Mouse (Mus musculus): ENCODE measurements around the gene Trarg1. TPM values are rescaled to one million over a fixed set of nuclear protein-coding genes. Genes with fewer than 3 reads are reported as not detected.
"Not testable (repeated sequence)": the region's sequence is repeated elsewhere in the genome, so short reads cannot be mapped to it uniquely, and the experiment has no call there.

Trarg1 gene
- not detected in 2 replicates for polyA plus RNA-seq (2012)

DNA sequence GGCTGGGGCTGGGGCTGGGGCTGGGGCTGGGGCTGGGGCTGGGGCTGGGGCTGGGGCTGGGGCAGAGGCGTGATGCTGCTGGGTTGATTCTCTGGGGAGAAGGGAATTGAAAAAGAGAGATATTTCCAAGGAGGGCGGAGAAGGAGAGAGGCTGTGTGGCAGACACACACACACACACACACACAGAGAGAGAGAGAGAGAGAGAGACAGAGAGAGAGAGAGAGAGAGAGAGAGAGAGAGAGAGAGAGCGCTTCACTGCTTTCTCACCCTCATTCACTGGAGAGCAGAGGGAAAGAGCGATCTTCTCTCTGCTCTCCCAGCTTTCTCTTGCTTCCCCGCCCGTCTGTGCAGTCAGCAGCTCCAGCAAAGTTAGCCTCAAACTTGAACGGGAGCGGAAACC, at the start of gene Trarg1:
Gene Trarg1 (plus strand): TSS at position 301 of the 400 bp plus-strand sequence.
- H3K9me3 ChIP-seq (ENCODE audit: control insufficient read depth, low read length); H3K4me3 ChIP-seq (replicated peaks); H3K27me3 ChIP-seq (ENCODE audit: control insufficient read depth); H3K4me1 ChIP-seq (ENCODE audit: control insufficient read depth); H3K36me3 ChIP-seq (ENCODE audit: control insufficient read depth): not testable (repeated sequence)

DNA sequence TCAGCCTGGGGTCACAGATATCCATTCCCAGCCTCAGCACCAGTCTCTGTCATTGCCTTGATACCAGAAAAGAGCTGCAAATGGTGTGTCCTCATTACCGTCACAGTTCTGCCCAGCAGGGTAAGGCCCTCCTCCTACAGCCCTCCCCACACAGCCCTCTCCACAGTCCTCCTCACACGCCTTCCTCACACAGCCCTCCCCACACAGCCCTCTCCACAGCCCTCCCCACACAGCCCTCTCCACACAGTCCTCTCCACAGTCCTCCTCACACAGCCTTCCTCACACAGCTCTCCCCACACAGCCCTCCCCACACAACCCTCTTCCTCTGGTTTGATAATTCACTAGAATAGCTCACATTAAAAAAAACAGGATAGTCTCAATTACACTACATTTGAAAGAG, 49.6 kb upstream of the Trarg1 start:
- TF ChIP-seq GATA1 (IDR thresholded peaks at IDR 0.05; ENCODE audit: low read length) (no peak), TAL1 (IDR thresholded peaks at IDR 0.05; ENCODE audit: low read length) (no peak)
- no peaks in the 10 kb centered on the region; the same call in 1 of the 2 replicates for H3K27me3 ChIP-seq (ENCODE audit: control insufficient read depth)
- H3K36me3 ChIP-seq (ENCODE audit: control insufficient read depth): no peaks in the 10 kb centered on the region
- H3K9me3 ChIP-seq (ENCODE audit: control insufficient read depth, low read length): no peaks in the 10 kb centered on the region
- no peaks in the 10 kb centered on the region for H3K4me1 ChIP-seq (ENCODE audit: control insufficient read depth)
- no peak overlapping the region for H3K4me3 ChIP-seq (replicated peaks)

DNA sequence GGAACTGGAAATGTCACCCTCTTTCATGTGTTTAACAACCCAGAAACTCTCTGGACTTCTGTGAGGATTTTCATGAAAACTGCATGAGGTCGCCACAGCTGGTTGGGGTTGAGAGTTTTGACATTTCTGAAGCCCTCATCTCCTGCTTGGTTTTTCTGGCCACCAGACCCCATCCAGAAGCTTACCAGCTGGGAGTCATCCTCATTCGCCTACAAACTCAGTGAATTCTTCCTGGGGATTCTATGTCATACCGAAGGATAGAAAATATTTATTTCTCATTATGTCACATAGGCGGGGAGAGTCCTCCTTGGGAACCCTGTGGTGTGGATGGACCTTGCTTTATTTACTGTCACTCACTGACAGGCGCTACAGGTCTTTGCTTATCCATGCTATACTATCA, 49.1 kb upstream of the Trarg1 start:
- Histone ChIP-seq H3K36me3 (ENCODE audit: control insufficient read depth) (no peaks in the 10 kb centered on the region), H3K4me1 (ENCODE audit: control insufficient read depth) (no peaks in the 10 kb centered on the region), H3K9me3 (ENCODE audit: control insufficient read depth, low read length) (no peaks in the 10 kb centered on the region), H3K4me3 (replicated peaks) (no peak overlapping the region), H3K27me3 (ENCODE audit: control insufficient read depth) (no peaks in the 10 kb centered on the region)
- no peak for TF ChIP-seq GATA1 (IDR thresholded peaks at IDR 0.05; ENCODE audit: low read length)

DNA sequence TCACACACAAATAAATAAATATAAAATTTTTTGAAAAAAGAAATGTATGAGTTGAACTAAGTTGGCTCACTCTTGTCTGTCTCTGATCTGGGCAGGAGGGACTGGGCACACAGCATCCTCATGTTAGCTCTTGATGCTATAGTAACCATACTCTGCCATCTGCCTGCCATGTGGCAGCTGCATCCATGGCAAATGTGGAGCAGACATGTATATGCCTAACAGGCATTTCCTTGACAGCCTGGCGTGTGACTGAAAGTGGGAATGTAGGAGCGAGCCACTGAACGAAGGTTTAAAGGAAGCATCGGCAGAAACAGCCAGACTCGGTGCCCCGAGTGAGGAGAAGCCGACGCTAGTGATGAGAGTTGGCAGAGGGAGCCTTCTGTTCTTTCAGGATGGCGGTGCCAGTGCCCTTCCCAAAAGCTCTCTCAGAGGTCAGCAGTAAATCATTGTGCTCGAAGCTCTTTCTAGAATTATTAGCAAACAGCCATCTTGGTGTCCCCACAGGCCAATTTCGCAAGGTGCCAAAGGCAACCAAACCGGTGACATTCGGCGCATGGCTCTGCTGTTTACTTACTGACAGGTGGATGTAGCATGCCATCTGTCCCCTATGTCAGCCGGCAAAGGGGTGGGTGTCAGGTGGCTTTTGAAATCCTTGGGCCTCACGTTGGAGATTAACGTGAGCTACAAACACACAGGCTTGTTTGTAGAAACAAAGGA, 40.2 kb upstream of the Trarg1 start:
- Histone ChIP-seq H3K36me3 (ENCODE audit: control insufficient read depth) (no peaks in the 10 kb centered on the region), H3K27me3 (ENCODE audit: control insufficient read depth) (peaks cover 1% of the 10 kb centered on the region), H3K9me3 (ENCODE audit: control insufficient read depth, low read length) (no peaks in the 10 kb centered on the region), H3K4me3 (replicated peaks) (no peak overlapping the region), H3K4me1 (ENCODE audit: control insufficient read depth) (no peaks in the 10 kb centered on the region)
- TF ChIP-seq TAL1 (IDR thresholded peaks at IDR 0.05; ENCODE audit: low read length): no peak
- no peak for TF ChIP-seq GATA1 (IDR thresholded peaks at IDR 0.05; ENCODE audit: low read length)

DNA sequence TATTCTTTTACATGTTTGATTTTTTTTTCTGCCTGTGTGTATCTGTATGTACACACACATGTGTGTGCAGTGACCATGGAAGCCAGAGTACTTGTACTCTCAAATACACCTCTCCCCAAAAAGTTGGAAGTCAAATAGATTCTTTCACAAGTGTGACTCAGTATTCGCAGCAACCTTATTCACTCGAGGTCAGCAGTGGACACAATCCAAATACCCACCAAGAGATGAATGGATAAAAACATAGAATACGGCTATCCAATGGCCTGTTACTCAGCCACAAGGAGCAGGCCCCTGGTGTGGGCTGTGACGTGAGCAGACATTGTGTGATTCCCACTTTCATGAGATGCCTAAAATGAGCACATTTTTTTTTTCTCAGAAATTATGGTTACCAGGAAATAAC, 39.4 kb upstream of the Trarg1 start:
- peaks cover 10% of the 10 kb centered on the region for H3K27me3 ChIP-seq (ENCODE audit: control insufficient read depth)
- TF ChIP-seq GATA1 (IDR thresholded peaks at IDR 0.05; ENCODE audit: low read length): no peak
- TF ChIP-seq TAL1 (IDR thresholded peaks at IDR 0.05; ENCODE audit: low read length): no peak

DNA sequence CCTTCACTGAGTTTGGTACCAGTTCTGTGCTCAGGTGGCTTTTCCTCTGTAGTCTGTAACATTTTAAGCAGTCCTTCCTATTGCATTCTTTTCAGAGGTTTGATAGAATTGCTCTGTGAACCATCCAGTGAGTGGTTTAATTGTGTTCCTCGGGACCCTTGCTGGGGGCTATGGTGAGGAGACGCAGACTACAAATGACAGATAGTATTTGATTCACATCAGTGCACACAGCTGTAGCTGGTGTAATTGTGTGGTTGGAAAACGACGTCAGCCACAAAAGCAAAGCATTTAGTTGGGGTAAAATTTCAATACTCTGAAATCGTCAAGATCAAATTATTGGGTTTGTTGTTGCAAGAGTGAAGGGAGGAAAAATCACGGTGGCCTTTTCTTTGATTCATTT, 35.4 kb upstream of the Trarg1 start:
- Histone ChIP-seq H3K9me3 (ENCODE audit: control insufficient read depth, low read length) (no peaks in the 10 kb centered on the region), H3K4me3 (replicated peaks) (no peak overlapping the region), H3K36me3 (ENCODE audit: control insufficient read depth) (no peaks in the 10 kb centered on the region), H3K4me1 (ENCODE audit: control insufficient read depth) (no peaks in the 10 kb centered on the region), H3K27me3 (ENCODE audit: control insufficient read depth) (peaks cover 29% of the 10 kb centered on the region)
- TF ChIP-seq TAL1 (IDR thresholded peaks at IDR 0.05; ENCODE audit: low read length) (no peak), GATA1 (IDR thresholded peaks at IDR 0.05; ENCODE audit: low read length) (no peak)

More for the DNA sequence above, 39.4 kb upstream of the Trarg1 start:
- Histone ChIP-seq H3K9me3 (ENCODE audit: control insufficient read depth, low read length) (no peaks in the 10 kb centered on the region), H3K36me3 (ENCODE audit: control insufficient read depth) (no peaks in the 10 kb centered on the region), H3K4me3 (replicated peaks) (no peak overlapping the region), H3K4me1 (ENCODE audit: control insufficient read depth) (no peaks in the 10 kb centered on the region)

DNA sequence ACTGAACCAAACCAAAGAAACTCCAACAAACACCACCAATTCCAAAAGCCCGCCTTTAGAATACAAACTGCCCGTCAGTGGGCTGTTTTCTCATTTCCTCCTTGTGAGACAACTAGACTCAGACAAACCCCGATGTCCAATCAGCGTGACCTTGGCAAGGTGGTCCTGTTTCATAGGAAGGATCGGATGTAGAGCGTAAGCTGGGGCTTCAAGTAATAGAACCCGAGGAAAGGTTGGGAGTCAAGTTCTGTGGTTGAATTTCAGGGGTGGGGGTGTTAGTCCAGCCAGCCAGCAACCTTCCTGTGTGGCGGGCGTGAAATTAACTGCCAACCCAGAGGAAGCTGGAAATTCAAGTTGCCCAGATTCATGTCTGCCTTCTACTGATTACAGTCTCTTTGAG, 34.6 kb upstream of the Trarg1 start:
- TF ChIP-seq GATA1 (IDR thresholded peaks at IDR 0.05; ENCODE audit: low read length) (no peak), TAL1 (IDR thresholded peaks at IDR 0.05; ENCODE audit: low read length) (no peak)
- Histone ChIP-seq H3K4me3 (replicated peaks) (no peak overlapping the region), H3K4me1 (ENCODE audit: control insufficient read depth) (no peaks in the 10 kb centered on the region), H3K27me3 (ENCODE audit: control insufficient read depth) (peaks cover 29% of the 10 kb centered on the region), H3K36me3 (ENCODE audit: control insufficient read depth) (no peaks in the 10 kb centered on the region), H3K9me3 (ENCODE audit: control insufficient read depth, low read length) (no peaks in the 10 kb centered on the region)

DNA sequence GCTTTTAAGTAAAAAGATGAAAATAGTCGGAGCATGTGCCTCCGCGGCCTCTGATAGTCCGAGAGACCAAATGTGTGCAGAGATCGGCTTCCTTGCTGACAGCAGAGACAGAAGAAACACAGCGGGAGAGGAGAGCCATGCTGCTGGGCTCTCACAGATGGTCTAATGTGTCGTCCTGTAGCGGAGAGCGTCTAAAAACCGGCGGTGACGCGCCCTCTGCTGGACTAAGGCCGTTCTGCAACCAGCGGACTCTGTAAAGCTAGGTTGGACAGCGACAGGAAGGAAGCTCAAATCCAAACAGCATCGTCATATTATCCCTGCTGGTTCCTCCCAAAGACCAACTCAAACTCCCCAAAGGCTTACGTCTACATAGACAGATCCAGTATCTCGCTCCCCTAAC, 33.7 kb upstream of the Trarg1 start:
- Histone ChIP-seq H3K9me3 (ENCODE audit: control insufficient read depth, low read length) (no peaks in the 10 kb centered on the region), H3K4me1 (ENCODE audit: control insufficient read depth) (no peaks in the 10 kb centered on the region), H3K4me3 (replicated peaks) (no peak overlapping the region), H3K27me3 (ENCODE audit: control insufficient read depth) (peaks cover 29% of the 10 kb centered on the region), H3K36me3 (ENCODE audit: control insufficient read depth) (no peaks in the 10 kb centered on the region)
- TF ChIP-seq GATA1 (IDR thresholded peaks at IDR 0.05; ENCODE audit: low read length): no peak
- no peak for TF ChIP-seq TAL1 (IDR thresholded peaks at IDR 0.05; ENCODE audit: low read length)

DNA sequence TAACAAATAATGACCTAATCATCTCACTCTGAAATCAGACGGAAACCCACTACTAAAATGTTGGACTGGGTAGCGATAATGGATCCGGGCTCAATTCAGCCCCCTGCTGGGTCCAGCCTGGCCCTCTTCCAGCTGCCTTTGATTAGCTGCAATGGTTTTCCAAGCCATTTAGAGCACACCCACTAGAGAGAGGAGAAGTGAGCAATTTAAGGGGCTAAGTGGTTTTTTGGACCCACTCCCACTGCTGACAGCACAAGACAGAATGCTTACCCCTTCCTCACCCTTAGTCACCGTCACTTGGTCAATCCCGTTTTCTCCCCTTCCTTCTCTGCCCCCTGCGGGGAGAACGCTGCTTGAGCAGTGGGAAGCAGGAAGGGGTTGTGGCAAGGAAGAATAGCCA, 32.5 kb upstream of the Trarg1 start:
- H3K9me3 ChIP-seq (ENCODE audit: control insufficient read depth, low read length): no peaks in the 10 kb centered on the region
- H3K4me1 ChIP-seq (ENCODE audit: control insufficient read depth): no peaks in the 10 kb centered on the region
- H3K27me3 ChIP-seq (ENCODE audit: control insufficient read depth): peaks cover 29% of the 10 kb centered on the region
- no peak overlapping the region for H3K4me3 ChIP-seq (replicated peaks)
- H3K36me3 ChIP-seq (ENCODE audit: control insufficient read depth): no peaks in the 10 kb centered on the region
- TF ChIP-seq GATA1 (IDR thresholded peaks at IDR 0.05; ENCODE audit: low read length) (no peak), TAL1 (IDR thresholded peaks at IDR 0.05; ENCODE audit: low read length) (no peak)

DNA sequence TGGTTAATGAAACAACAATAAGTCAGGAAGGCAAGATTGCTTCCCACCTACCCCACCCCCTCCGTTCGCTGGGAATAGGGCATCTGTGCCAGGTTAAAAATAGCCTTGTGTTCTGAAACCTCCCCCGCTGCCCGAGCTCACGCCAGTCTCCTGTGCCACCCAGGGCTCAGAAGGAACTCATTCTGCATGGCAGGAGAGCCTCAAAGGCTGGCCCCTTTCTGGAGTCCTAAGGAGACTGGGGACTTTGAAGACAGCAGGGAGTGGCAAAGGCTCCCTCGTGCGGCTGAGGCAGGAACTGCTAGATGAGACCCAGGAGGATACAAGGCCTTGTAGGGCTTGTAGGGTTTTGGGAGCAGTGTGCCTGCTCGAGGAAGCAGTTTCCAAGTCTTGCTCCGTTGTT, 32.1 kb upstream of the Trarg1 start:
- TF ChIP-seq TAL1 (IDR thresholded peaks at IDR 0.05; ENCODE audit: low read length) (no peak), GATA1 (IDR thresholded peaks at IDR 0.05; ENCODE audit: low read length) (no peak)
- Histone ChIP-seq H3K4me3 (replicated peaks) (no peak overlapping the region), H3K4me1 (ENCODE audit: control insufficient read depth) (no peaks in the 10 kb centered on the region), H3K36me3 (ENCODE audit: control insufficient read depth) (no peaks in the 10 kb centered on the region), H3K9me3 (ENCODE audit: control insufficient read depth, low read length) (no peaks in the 10 kb centered on the region), H3K27me3 (ENCODE audit: control insufficient read depth) (peaks cover 29% of the 10 kb centered on the region)

Measured in erythroblast, embryonic 14.5 days (primary cell).